ENCODE assay signal across 8 mouse cellular contexts in the genomic region with DNA sequence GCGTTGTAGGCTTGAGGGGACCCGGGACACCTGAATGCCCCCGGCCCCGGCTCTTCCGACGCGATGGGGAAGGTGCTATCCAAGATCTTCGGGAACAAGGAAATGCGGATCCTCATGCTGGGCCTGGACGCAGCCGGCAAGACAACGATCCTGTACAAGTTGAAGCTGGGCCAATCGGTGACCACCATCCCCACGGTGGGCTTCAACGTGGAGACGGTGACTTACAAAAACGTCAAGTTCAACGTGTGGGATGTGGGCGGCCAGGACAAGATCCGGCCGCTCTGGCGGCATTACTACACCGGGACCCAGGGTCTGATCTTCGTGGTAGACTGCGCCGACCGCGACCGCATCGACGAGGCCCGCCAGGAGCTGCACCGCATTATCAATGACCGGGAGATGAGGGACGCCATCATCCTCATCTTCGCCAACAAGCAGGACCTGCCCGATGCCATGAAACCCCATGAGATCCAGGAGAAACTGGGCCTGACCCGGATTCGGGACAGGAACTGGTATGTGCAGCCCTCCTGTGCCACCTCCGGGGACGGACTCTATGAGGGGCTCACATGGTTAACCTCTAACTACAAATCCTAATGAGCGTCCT. TPM values are rescaled to one million over a fixed set of nuclear protein-coding genes. Genes with fewer than 3 reads are reported as not detected.
DNase-seq lines count a peak whose midpoint lies in the region; ATAC-seq and TF ChIP-seq lines count a peak whose summit lies in the region.

No protein-coding gene starts in this region.

- no peaks in the 10 kb centered on the region for H3K9me3 ChIP-seq in embryonic facial prominence, embryonic 11.5 days (replicated peaks; ENCODE audit: control insufficient read depth, low read length)
- H3K9me3 ChIP-seq in kidney, embryonic 15.5 days (replicated peaks), result no peaks in the 10 kb centered on the region

- H3K36me3 ChIP-seq in C2C12 (ENCODE audit: control insufficient read depth, insufficient read depth), result peaks cover 50% of the 10 kb centered on the region
- no peaks in the 10 kb centered on the region for H3K36me3 ChIP-seq in embryonic facial prominence, embryonic 11.5 days (replicated peaks; ENCODE audit: control insufficient read depth, insufficient read depth, low read depth, low read length)
- peaks cover 17% of the 10 kb centered on the region for H3K36me3 ChIP-seq in heart, adult 2 months (ENCODE audit: control insufficient read depth, insufficient read depth, low read length)
- H3K36me3 ChIP-seq in kidney, embryonic 15.5 days, result peaks cover 12% of the 10 kb centered on the region
- peaks cover 22% of the 10 kb centered on the region for H3K36me3 ChIP-seq in small intestine, adult 2 months (ENCODE audit: control insufficient read depth, insufficient read depth, low read length)

- H3K4me1 ChIP-seq in embryonic facial prominence, embryonic 11.5 days (ENCODE audit: control insufficient read depth, insufficient read depth, low read length), result no peaks in the 10 kb centered on the region
- H3K4me1 ChIP-seq in heart, adult 2 months (ENCODE audit: control insufficient read depth, insufficient read depth, low read length), result peaks cover 4% of the 10 kb centered on the region
- H3K4me1 ChIP-seq in kidney, embryonic 15.5 days, result peaks cover 19% of the 10 kb centered on the region
- peaks cover 2% of the 10 kb centered on the region; the same call in 1 of the 2 replicates for H3K4me1 ChIP-seq in small intestine, adult 2 months (ENCODE audit: control insufficient read depth, insufficient read depth, insufficient read length, low read length)

- peaks cover 55% of the 10 kb centered on the region for H3K79me3 ChIP-seq in C2C12 (ENCODE audit: low read depth)

- H3K9ac ChIP-seq in embryonic facial prominence, embryonic 11.5 days (replicated peaks; ENCODE audit: low read length), result peak overlapping the region; percentile 97
- peak overlapping the region; percentile 100 for H3K9ac ChIP-seq in heart, adult 2 months (ENCODE audit: low read depth, low read length)
- peak overlapping the region; percentile 99 for H3K9ac ChIP-seq in kidney, embryonic 15.5 days

- WGBS in embryonic facial prominence, embryonic 11.5 days, result under 1% methylated on average over 42 of the region's 42 CpGs
- under 1% methylated on average over 42 of the region's 42 CpGs for WGBS in heart, adult 2 months
- under 1% methylated on average over 42 of the region's 42 CpGs for WGBS in kidney, embryonic 15.5 days
- WGBS in small intestine, adult 2 months, result under 1% methylated on average over 42 of the region's 42 CpGs

- peak overlapping the region; percentile 91 for H3K4me3 ChIP-seq in C2C12 (ENCODE audit: insufficient read depth, poor library complexity, severe bottlenecking)
- H3K4me3 ChIP-seq in embryonic facial prominence, embryonic 11.5 days (ENCODE audit: low read depth, low read length), result peak overlapping the region; percentile 100
- H3K4me3 ChIP-seq in heart, adult 2 months, result peak overlapping the region; percentile 87
- peak overlapping the region; percentile 100 for H3K4me3 ChIP-seq in kidney, embryonic 15.5 days (replicated peaks)
- H3K4me3 ChIP-seq in small intestine, adult 2 months (ENCODE audit: low read depth, low read length), result peak overlapping the region; percentile 89

- TF ChIP-seq CTCF in C2C12 (IDR thresholded peaks at IDR 0.05; ENCODE audit: control insufficient read depth, insufficient read depth, insufficient read length), result no peak
- TF ChIP-seq CTCF in heart, adult 2 months (IDR thresholded peaks at IDR 0.05), result no peak
- TF ChIP-seq CTCF in small intestine, adult 2 months (IDR thresholded peaks at IDR 0.05; ENCODE audit: extremely low read depth, insufficient read length, insufficient replicate concordance, low read depth, low read length), result no peak

- H3K79me2 ChIP-seq in C2C12 (ENCODE audit: control insufficient read depth, insufficient read depth), result peaks cover 60% of the 10 kb centered on the region
- peaks cover 5% of the 10 kb centered on the region for H3K79me2 ChIP-seq in heart, adult 2 months (replicated peaks; ENCODE audit: control insufficient read depth, insufficient read depth, low read length)

- H3ac ChIP-seq in C2C12 (ENCODE audit: control insufficient read depth, insufficient read length, low read depth), result peak overlapping the region; percentile 96

- intact Hi-C loops in heart, adult 2 months (cut with DNase I), result loop anchor here (1.0 to 5.0 kb wide), 4 partner anchors 50 to 202 kb away; no protein-coding TSS in a partner anchor

- DNase-seq in adrenal gland, postnatal 10 days, result peak; percentile 32
- DNase-seq in adrenal gland, adult 8-10 months, result no peak
- peak; percentile 19 for DNase-seq in embryonic facial prominence, embryonic 11.5 days (ENCODE audit: low spot score)
- no peak for DNase-seq in heart, adult 2 months
- DNase-seq in lung, postnatal 36 days, result peak; percentile 19

- H3K27ac ChIP-seq in embryonic facial prominence, embryonic 11.5 days (replicated peaks; ENCODE audit: low read depth, low read length), result peak overlapping the region; percentile 93
- H3K27ac ChIP-seq in heart, adult 2 months, result peak overlapping the region; percentile 100
- peak overlapping the region; percentile 99 for H3K27ac ChIP-seq in kidney, embryonic 15.5 days
- peak overlapping the region; percentile 97 for H3K27ac ChIP-seq in small intestine, adult 2 months (ENCODE audit: insufficient read depth, low read depth, low read length)

- H3K4me2 ChIP-seq in embryonic facial prominence, embryonic 11.5 days (ENCODE audit: low read depth, low read length), result peak overlapping the region; percentile 74
- peak overlapping the region; percentile 78 for H3K4me2 ChIP-seq in kidney, embryonic 15.5 days

- TF ChIP-seq POLR2A in heart, adult 2 months (IDR thresholded peaks at IDR 0.05; ENCODE audit: insufficient read depth, low read depth, low read length), result no peak
- no peak for TF ChIP-seq POLR2A in small intestine, adult 2 months (IDR thresholded peaks at IDR 0.05; ENCODE audit: low read depth, low read length)

- ATAC-seq in embryonic facial prominence, embryonic 11.5 days (replicated peaks; ENCODE audit: insufficient number of reproducible peaks, low FRiP score, low TSS enrichment, low read depth), result peak; percentile 27; the same call in 1 of the 2 replicates
- 0 out of 2 replicates have a peak, but pooled peaks have one; percentile 3 for ATAC-seq in kidney, embryonic 15.5 days (replicated peaks; ENCODE audit: low FRiP score)

- no peaks in the 10 kb centered on the region for H3K27me3 ChIP-seq in C2C12 (ENCODE audit: control insufficient read depth, insufficient read depth, insufficient read length)
- H3K27me3 ChIP-seq in embryonic facial prominence, embryonic 11.5 days (ENCODE audit: control insufficient read depth, insufficient read depth, low read length), result no peaks in the 10 kb centered on the region
- H3K27me3 ChIP-seq in heart, adult 2 months (ENCODE audit: control insufficient read depth, insufficient read depth, low read length), result no peaks in the 10 kb centered on the region
- H3K27me3 ChIP-seq in kidney, embryonic 15.5 days, result no peaks in the 10 kb centered on the region
- H3K27me3 ChIP-seq in small intestine, adult 2 months (ENCODE audit: control insufficient read depth, insufficient read depth, low read length), result no peaks in the 10 kb centered on the region

- no peak for TF ChIP-seq EP300 in heart, adult 2 months (IDR thresholded peaks at IDR 0.05; ENCODE audit: insufficient read depth, low read depth, low read length)

TF ChIP-seq in C2C12, 6 proteins besides CTCF, POLR2A, EP300 and RAD21:
- TF ChIP-seq MYOD1 (IDR thresholded peaks at IDR 0.05; ENCODE audit: control insufficient read depth, insufficient read length, low read depth) (no peak), USF1 (IDR thresholded peaks at IDR 0.05; ENCODE audit: low read depth) (no peak), MYOG (IDR thresholded peaks at IDR 0.05; ENCODE audit: control insufficient read depth, extremely low read depth, insufficient read length) (no peak), MAX (IDR thresholded peaks at IDR 0.05) (no peak), CEBPB (IDR thresholded peaks at IDR 0.05; ENCODE audit: low read depth) (no peak), FOSL1 (IDR thresholded peaks at IDR 0.05; ENCODE audit: insufficient read depth, low read length, poor library complexity, severe bottlenecking) (no peak)

RNA-seq across cellular contexts. Expression of a gene that starts 0.6 kb away (rescaled TPM):
- under 1 TPM in 1 of 2 experiments, not detected in 1; 0.63 TPM for total RNA-seq in adrenal gland, postnatal 10 days (2021)
- under 1 TPM in 2 of 4 experiments, not detected in 2; 0.73 to 0.86 TPM for total RNA-seq in adrenal gland, adult 8-10 months (2022)
- polyA plus RNA-seq in C2C12 (2012; fragmentation: generic; extraction: Trizol), result 6.5 TPM
- polyA plus RNA-seq in embryonic facial prominence, embryonic 11.5 days (2014; fragmentation: Nextera tagmentation; extraction: Ambion mirVana), result 1.0 and 1.9 TPM in 2 replicates
- total RNA-seq in heart, adult 2 months (2021), result under 1 TPM; 0.39 to 0.84 TPM
- 0.80 TPM in 1 of 2 replicates, not detected in the other for polyA plus RNA-seq in heart, adult 2 months (2012; rRNA removed)
- polyA plus RNA-seq in kidney, embryonic 15.5 days (2015; fragmentation: Nextera tagmentation; extraction: Ambion mirVana), result 1.4 and 1.7 TPM in 2 replicates
- polyA plus RNA-seq in small intestine, adult 2 months (2012; rRNA removed), result 1.9 and 5.4 TPM in 2 replicates

RNA-seq across cellular contexts. Expression of a gene that starts 0.9 kb away (rescaled TPM):
- 100 to 1,000 TPM in 1 of 2 experiments, 10 to 100 TPM in 1; 94.9 to 116 TPM for total RNA-seq in adrenal gland, postnatal 10 days (2021)
- 100 to 1,000 TPM; 108 to 148 (median 117) TPM for total RNA-seq in adrenal gland, adult 8-10 months (2022)
- polyA plus RNA-seq in C2C12 (2012; fragmentation: generic; extraction: Trizol), result 87.3 TPM
- polyA plus RNA-seq in embryonic facial prominence, embryonic 11.5 days (2014; fragmentation: Nextera tagmentation; extraction: Ambion mirVana), result 53.7 and 56.4 TPM in 2 replicates
- 10 to 100 TPM; 35.0 to 38.7 TPM for total RNA-seq in heart, adult 2 months (2021)
- polyA plus RNA-seq in heart, adult 2 months (2012; rRNA removed), result 30.3 and 32.9 TPM in 2 replicates
- 45.3 and 47.0 TPM in 2 replicates for polyA plus RNA-seq in kidney, embryonic 15.5 days (2015; fragmentation: Nextera tagmentation; extraction: Ambion mirVana)
- polyA plus RNA-seq in small intestine, adult 2 months (2012; rRNA removed), result 223 and 652 TPM in 2 replicates

RNA-seq across cellular contexts. Expression of a gene that starts 15.9 kb away (rescaled TPM):
- 10 to 100 TPM; 33.9 to 39.0 TPM for total RNA-seq in adrenal gland, postnatal 10 days (2021)
- total RNA-seq in adrenal gland, adult 8-10 months (2022), result 10 to 100 TPM; 41.6 to 80.5 (median 55.2) TPM
- polyA plus RNA-seq in C2C12 (2012; fragmentation: generic; extraction: Trizol), result 6.4 TPM
- 77.4 and 89.8 TPM in 2 replicates for polyA plus RNA-seq in embryonic facial prominence, embryonic 11.5 days (2014; fragmentation: Nextera tagmentation; extraction: Ambion mirVana)
- 10 to 100 TPM; 21.9 to 22.7 TPM for total RNA-seq in heart, adult 2 months (2021)
- polyA plus RNA-seq in heart, adult 2 months (2012; rRNA removed), result 3.8 and 10.5 TPM in 2 replicates
- polyA plus RNA-seq in kidney, embryonic 15.5 days (2015; fragmentation: Nextera tagmentation; extraction: Ambion mirVana), result 87.0 and 91.6 TPM in 2 replicates
- polyA plus RNA-seq in small intestine, adult 2 months (2012; rRNA removed), result 0.20 and 0.71 TPM in 2 replicates

Comparison
In these comparisons a context has a peak if more than half of its experiments do, and no peak if none do; other contexts are left out.
1. DNase-seq: peak in adrenal gland, postnatal 10 days (single experiment), embryonic facial prominence, embryonic 11.5 days (single experiment) and lung, postnatal 36 days (single experiment); none in adrenal gland, adult 8-10 months (single experiment) and heart, adult 2 months (0 of 2).
2. Peak in every context shown above with its lines, with median percentiles within 50 percentile points of each other: H3K4me3 ChIP-seq, H3K27ac ChIP-seq and H3K9ac ChIP-seq.